Comparison of ENCODE assay signal across 12 mouse cellular contexts in genomic region chr14:104827404-104827803, GRCm38 (mm10).
"Had no signal": no experiment of that assay in that cellular context is flagged by ENCODE, and none has a peak within 500 bp of the region (broad histone marks: within the 10 kb centered on the region; RNA-seq: fewer than 3 reads in every experiment).

No protein-coding gene starts in this region.

- H3K9ac ChIP-seq: limb, embryonic 13.5 days; liver, embryonic 14.5 days; stomach, embryonic 15.5 days had no signal

- H3K36me3 ChIP-seq: limb, embryonic 13.5 days; stomach, embryonic 15.5 days had no signal

- H3K4me1 ChIP-seq: limb, embryonic 13.5 days; stomach, embryonic 15.5 days had no signal

- H3K9me3 ChIP-seq: limb, embryonic 13.5 days; stomach, embryonic 15.5 days had no signal

- H3K4me2 ChIP-seq: limb, embryonic 13.5 days; stomach, embryonic 15.5 days had no signal

- DNase-seq: kidney, postnatal 10 days; kidney, postnatal 4 days; left cerebral cortex, postnatal 4 days; lung, adult 18-20 months; right cerebral cortex, postnatal 14 days; thymus, adult 2 months; thymus, postnatal 25 days had no signal

- H3K27me3 ChIP-seq: limb, embryonic 13.5 days; stomach, embryonic 15.5 days had no signal

- H3K4me3 ChIP-seq: layer of hippocampus, adult 2 months; limb, embryonic 13.5 days; myocyte; stomach, embryonic 15.5 days had no signal

- H3K27ac ChIP-seq: layer of hippocampus, adult 2 months; limb, embryonic 13.5 days; liver, embryonic 14.5 days; stomach, embryonic 15.5 days had no signal
